Mouse (Mus musculus): Measurements from ENCODE around the gene Gng2.
"Not testable (repeated sequence)": the region's sequence is repeated elsewhere in the genome, so short reads cannot be mapped to it uniquely, and the experiment has no call there.

The Gng2 gene

GRCm38 (mm10) chr14:19935084-19935483, 42.3 kb downstream of the Gng2 start:
- DNase-seq: no peak

- no peak for DNase-seq
Measured at GRCm38 (mm10) chr14:19933314-19933713, 44.1 kb downstream of the Gng2 start.

- no peak for DNase-seq
Measured at GRCm38 (mm10) chr14:19927879-19928278, 49.5 kb downstream of the Gng2 start.

GRCm38 (mm10) chr14:19927156-19927555, 50.3 kb downstream of the Gng2 start:
- DNase-seq: no peak

- DNase-seq: no peak
Measured at GRCm38 (mm10) chr14:19926312-19926711, 51.1 kb downstream of the Gng2 start.

- no peak for DNase-seq
Measured at GRCm38 (mm10) chr14:19925157-19925556, 52.3 kb downstream of the Gng2 start.

- no peak for DNase-seq
Measured at GRCm38 (mm10) chr14:19924086-19924485, 53.3 kb downstream of the Gng2 start.

GRCm38 (mm10) chr14:19920254-19920691, 57.2 kb downstream of the Gng2 start:
- DNase-seq: peak; percentile 75

GRCm38 (mm10) chr14:19919789-19920188, 57.6 kb downstream of the Gng2 start:
- no peak for DNase-seq

- DNase-seq: no peak
Measured at GRCm38 (mm10) chr14:19917534-19917933, 59.9 kb downstream of the Gng2 start.

- no peak for DNase-seq
Measured at GRCm38 (mm10) chr14:19916315-19916714, 61.1 kb downstream of the Gng2 start.

- DNase-seq: no peak
Measured at GRCm38 (mm10) chr14:19912891-19913290, 64.5 kb downstream of the Gng2 start.

- no peak for DNase-seq
Measured at GRCm38 (mm10) chr14:19905615-19906014, 71.8 kb downstream of the Gng2 start.

- DNase-seq: no peak
Measured at GRCm38 (mm10) chr14:19904821-19905220, 72.6 kb downstream of the Gng2 start.

GRCm38 (mm10) chr14:19904031-19904430, 73.4 kb downstream of the Gng2 start:
- DNase-seq: no peak

GRCm38 (mm10) chr14:19900492-19900891, 76.9 kb downstream of the Gng2 start:
- no peak for DNase-seq

- DNase-seq: no peak
Measured at GRCm38 (mm10) chr14:19887569-19887968, 89.9 kb downstream of the Gng2 start.

GRCm38 (mm10) chr14:19884431-19884830, 93.0 kb downstream of the Gng2 start:
- not testable (repeated sequence) for DNase-seq

GRCm38 (mm10) chr14:19874201-19874807, 103.1 kb downstream of the Gng2 start:
- no peak for DNase-seq

- no peak for DNase-seq
Measured at GRCm38 (mm10) chr14:19867286-19867935, 110.0 kb downstream of the Gng2 start.

GRCm38 (mm10) chr14:19865121-19865520, 112.3 kb downstream of the Gng2 start:
- not testable (repeated sequence) for DNase-seq

GRCm38 (mm10) chr14:19861311-19862080, 115.9 kb downstream of the Gng2 start:
- DNase-seq: no peak

- DNase-seq: no peak
Measured at GRCm38 (mm10) chr14:19860281-19860680, 117.1 kb downstream of the Gng2 start.

All from embryo, embryonic 11 days (tissue).